Mouse (Mus musculus) liver, adult 10 weeks (tissue): Measurements from ENCODE around the gene Tc2n. TPM values are rescaled to one million over a fixed set of nuclear protein-coding genes. Genes with fewer than 3 reads are reported as not detected.

ENCODE experiments used
- polyA plus RNA-seq: library from polyadenylated mRNA; stranded (reverse); fragments of 350-450 nt; fragmentation: Illumina TruSeq; extraction: RNeasy Lipid Tissue Mini Kit (QIAGEN cat#74804); gene quantifications from one replicate; pipeline ENCODE4 v1.2.3, GENCODE M21; 2014; ENCODE audit warnings: low read depth, low replicate concordance

The Tc2n gene
- 5.1 TPM for polyA plus RNA-seq

DNA sequence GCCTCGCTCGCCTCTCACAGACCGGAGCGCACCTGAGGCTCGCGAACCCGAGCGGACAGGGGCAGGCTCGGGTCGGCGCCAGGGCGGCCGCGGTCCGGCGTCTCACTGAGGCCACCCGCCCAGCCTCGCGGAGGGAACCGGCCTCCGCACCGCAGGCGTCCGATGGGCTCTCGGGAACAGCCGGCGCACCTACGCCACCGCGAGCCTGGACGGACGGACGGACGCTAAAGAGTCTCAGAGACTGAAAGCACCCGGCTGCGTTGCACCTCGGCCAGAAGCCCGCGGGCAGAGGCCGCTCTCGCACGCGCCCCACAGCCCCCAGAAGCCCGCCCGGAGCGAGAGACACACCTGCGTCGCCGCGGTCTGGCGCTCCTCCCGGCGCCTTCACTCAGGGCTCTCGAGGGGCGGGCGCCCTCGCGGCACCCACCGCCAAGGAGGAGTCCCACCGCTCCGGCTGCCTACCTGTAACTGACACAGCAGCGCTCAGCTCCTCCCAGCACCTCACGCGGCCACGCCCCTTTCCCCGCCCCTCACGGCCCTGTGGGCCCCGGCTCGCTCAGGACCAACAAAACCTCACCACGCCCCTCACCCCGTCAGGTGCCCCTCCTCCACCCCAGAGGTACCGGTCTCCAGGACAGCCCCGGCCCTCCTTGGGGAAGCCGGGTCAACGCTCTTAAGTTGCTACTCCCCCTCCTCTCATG lies at the start of gene Tc2n:
Gene Tc2n, minus strand, starts transcription at position 470 of the 701 bp plus-strand sequence.

Other genes starting within 250 kb of the Tc2n start
- gene Fbln5, start 100.5 kb upstream of the Tc2n start, polyA plus RNA-seq, result 3.4 TPM
- 12.2 TPM for gene Trip11, start 194.7 kb upstream of the Tc2n start, polyA plus RNA-seq
- gene Atxn3, start 239.7 kb upstream of the Tc2n start, polyA plus RNA-seq, result 18.5 TPM